Mouse (Mus musculus) lung, postnatal 0 days (tissue): ENCODE results near the gene Actbl2.

Source experiments
- CTCF ChIP-seq: IDR thresholded peaks from 2 replicates; pipeline ENCODE4 v1.5.1; 2016; ENCODE audit warnings: antibody characterized with exemption, mild to moderate bottlenecking
- EP300 ChIP-seq: IDR thresholded peaks from 2 replicates; pipeline ENCODE4 v1.6.1; 2016; ENCODE audit warnings: antibody characterized with exemption, mild to moderate bottlenecking, control low read depth

- no peak for TF ChIP-seq EP300
- no peak for TF ChIP-seq CTCF
Observed at GRCm38 (mm10) chr13:111297614-111298013, 42.8 kb downstream of the Actbl2 start.
